8 mouse cellular contexts compared by ENCODE assay signal in genomic region chr3:79440976-79441491, GRCm38 (mm10).
DNase-seq lines count a peak whose midpoint lies in the region; ATAC-seq and TF ChIP-seq lines count a peak whose summit lies in the region.

No protein-coding gene starts in this region.

- no peaks in the 10 kb centered on the region for H3K36me3 ChIP-seq in heart, embryonic 10.5 days
- H3K36me3 ChIP-seq in liver, postnatal 0 days (replicated peaks; ENCODE audit: insufficient read depth, low read length), result no peaks in the 10 kb centered on the region

- TF ChIP-seq EP300 in liver, postnatal 0 days (IDR thresholded peaks at IDR 0.05; ENCODE audit: low read depth), result no peak

- H3K27me3 ChIP-seq in heart, embryonic 10.5 days (ENCODE audit: insufficient read depth, poor library complexity, severe bottlenecking), result no peaks in the 10 kb centered on the region
- H3K27me3 ChIP-seq in liver, postnatal 0 days (ENCODE audit: insufficient read depth, low read length), result no peaks in the 10 kb centered on the region

- no peaks in the 10 kb centered on the region for H3K9me3 ChIP-seq in heart, embryonic 10.5 days
- H3K9me3 ChIP-seq in liver, postnatal 0 days (ENCODE audit: low read length), result no peaks in the 10 kb centered on the region

- no peak overlapping the region for H3K27ac ChIP-seq in heart, embryonic 10.5 days
- H3K27ac ChIP-seq in liver, postnatal 0 days (ENCODE audit: low read depth), result no peak overlapping the region

- DNase-seq in heart, embryonic 10.5 days (ENCODE audit: low spot score), result peak; percentile 67
- no peak for DNase-seq in heart, postnatal 36 days
- DNase-seq in cerebellum, adult 11 months, result peak; percentile 70
- DNase-seq in kidney, postnatal 25 days, result peak; percentile 33 to 61
- DNase-seq in lung, postnatal 14 days, result peak; percentile 34
- no peak for DNase-seq in thymus, postnatal 25 days
- no peak for DNase-seq in c-Kit-positive CD71-positive TER-119-positive erythroid progenitor cells, embryonic 14.5 days (ENCODE audit: low spot score)
- DNase-seq in liver, postnatal 0 days, result no peak

- intact Hi-C loops in heart, postnatal 36 days (cut with DNase I), result loop anchor here (5.0 kb wide), 1 partner anchor 239 kb away; no protein-coding TSS in a partner anchor

- H3K9ac ChIP-seq in liver, postnatal 0 days (replicated peaks), result no peak overlapping the region

- ATAC-seq in liver, postnatal 0 days, result no peak

- H3K4me1 ChIP-seq in heart, embryonic 10.5 days, result no peaks in the 10 kb centered on the region
- H3K4me1 ChIP-seq in liver, postnatal 0 days (ENCODE audit: insufficient read depth), result no peaks in the 10 kb centered on the region

- no peak for TF ChIP-seq CTCF in liver, postnatal 0 days (IDR thresholded peaks at IDR 0.05; ENCODE audit: low read depth)

- no peak overlapping the region for H3K4me2 ChIP-seq in liver, postnatal 0 days (ENCODE audit: low read depth, low read length)

- 76% methylated on average over 12 of the region's 12 CpGs for WGBS in heart, embryonic 10.5 days
- 76% methylated on average over 12 of the region's 12 CpGs for WGBS in liver, postnatal 0 days (ENCODE audit: insufficient replicate concordance)

- no peak overlapping the region for H3K4me3 ChIP-seq in heart, embryonic 10.5 days
- H3K4me3 ChIP-seq in liver, postnatal 0 days (ENCODE audit: low read depth, low read length), result no peak overlapping the region

Comparison
In these comparisons a context has a peak if more than half of its experiments do, and no peak if none do; other contexts are left out.
1. DNase-seq: peak in heart, embryonic 10.5 days (single experiment), cerebellum, adult 11 months (single experiment), kidney, postnatal 25 days (2 of 2) and lung, postnatal 14 days (single experiment); none in heart, postnatal 36 days (0 of 2), thymus, postnatal 25 days (single experiment), c-Kit-positive CD71-positive TER-119-positive erythroid progenitor cells, embryonic 14.5 days (single experiment) and liver, postnatal 0 days (single experiment).